In genomic region chr3:36202932-36203331, GRCm38 (mm10) we compare ENCODE assay signal across 15 mouse cellular contexts. TPM values are rescaled to one million over a fixed set of nuclear protein-coding genes. Genes with fewer than 3 reads are reported as not detected.
DNase-seq lines count a peak whose midpoint lies in the region; ATAC-seq and TF ChIP-seq lines count a peak whose summit lies in the region.
"Had no signal": no experiment of that assay in that cellular context is flagged by ENCODE, and none has a peak within 500 bp of the region (broad histone marks: within the 10 kb centered on the region; RNA-seq: fewer than 3 reads in every experiment).

No protein-coding gene starts in this region.

- 36% methylated on average over 7 of the region's 7 CpGs for WGBS in heart, postnatal 0 days
- 37% methylated on average over 7 of the region's 7 CpGs for WGBS in lung, embryonic 15.5 days
- 54% methylated on average over 7 of the region's 7 CpGs for WGBS in lung, adult 2 months

- H3K4me2 ChIP-seq in heart, postnatal 0 days (ENCODE audit: low read depth, low read length) = no peak overlapping the region
- H3K4me2 ChIP-seq in lung, embryonic 15.5 days = no peak overlapping the region

- no peak for TF ChIP-seq POLR2A in lung, adult 2 months (IDR thresholded peaks at IDR 0.05; ENCODE audit: borderline replicate concordance, extremely low read depth, low read depth, low read length)
- no peak for TF ChIP-seq POLR2A in cortical plate, adult 2 months (IDR thresholded peaks at IDR 0.05; ENCODE audit: extremely low read depth, insufficient read depth, low read length)

- no peaks in the 10 kb centered on the region for H3K4me1 ChIP-seq in heart, postnatal 0 days (ENCODE audit: control insufficient read depth, insufficient read depth)
- H3K4me1 ChIP-seq in lung, embryonic 15.5 days = no peaks in the 10 kb centered on the region
- H3K4me1 ChIP-seq in lung, adult 2 months (ENCODE audit: control insufficient read depth, insufficient read depth, low read length) = no peaks in the 10 kb centered on the region
- peaks cover 5% of the 10 kb centered on the region for H3K4me1 ChIP-seq in cortical plate, adult 2 months (ENCODE audit: control insufficient read depth, insufficient read depth, low read length)

- no peak; the same call in 1 of the 2 replicates for ATAC-seq in heart, postnatal 0 days (ENCODE audit: insufficient read depth, low read depth)
- peak; percentile 84; the same call in 1 of the 2 replicates for ATAC-seq in lung, embryonic 15.5 days (ENCODE audit: borderline replicate concordance, extremely low read depth, low FRiP score, low TSS enrichment)
- ATAC-seq: Patski had no signal

- no peak overlapping the region for H3K27ac ChIP-seq in heart, postnatal 0 days (ENCODE audit: low read depth)
- H3K27ac ChIP-seq in lung, embryonic 15.5 days = no peak overlapping the region
- H3K27ac ChIP-seq in cortical plate, adult 2 months (ENCODE audit: insufficient read depth, low read length) = peak overlapping the region; percentile 43; the same call in 1 of the 2 replicates

- H3K9me3 ChIP-seq in heart, postnatal 0 days (replicated peaks; ENCODE audit: control insufficient read depth, low read length) = no peaks in the 10 kb centered on the region
- no peaks in the 10 kb centered on the region for H3K9me3 ChIP-seq in lung, embryonic 15.5 days

- no peak overlapping the region for H3K9ac ChIP-seq in heart, postnatal 0 days (replicated peaks; ENCODE audit: low read depth, low read length)
- no peak overlapping the region for H3K9ac ChIP-seq in lung, embryonic 15.5 days

- H3K36me3 ChIP-seq in heart, postnatal 0 days (replicated peaks; ENCODE audit: control insufficient read depth, insufficient read depth, low read length) = no peaks in the 10 kb centered on the region
- H3K36me3 ChIP-seq in lung, embryonic 15.5 days = no peaks in the 10 kb centered on the region

- TF ChIP-seq CTCF in heart, postnatal 0 days (IDR thresholded peaks at IDR 0.05; ENCODE audit: low read depth) = no peak
- TF ChIP-seq CTCF in lung, adult 2 months (IDR thresholded peaks at IDR 0.05; ENCODE audit: insufficient read depth, low read length) = no peak
- no peak for TF ChIP-seq CTCF in cortical plate, adult 2 months (IDR thresholded peaks at IDR 0.05; ENCODE audit: extremely low read depth, insufficient read depth, low read length)

- no peak overlapping the region for H3K4me3 ChIP-seq in heart, postnatal 0 days (ENCODE audit: low read depth, low read length)
- no peak overlapping the region for H3K4me3 ChIP-seq in lung, embryonic 15.5 days
- no peak overlapping the region for H3K4me3 ChIP-seq in lung, adult 2 months (replicated peaks; ENCODE audit: extremely low read depth, low read depth, low read length)
- no peak overlapping the region for H3K4me3 ChIP-seq in cortical plate, adult 2 months (ENCODE audit: insufficient read depth, low read length)

- H3K27me3 ChIP-seq in heart, postnatal 0 days (ENCODE audit: control insufficient read depth, insufficient read depth, low read length) = no peaks in the 10 kb centered on the region
- no peaks in the 10 kb centered on the region for H3K27me3 ChIP-seq in lung, embryonic 15.5 days

- no peak for TF ChIP-seq EP300 in heart, postnatal 0 days (IDR thresholded peaks at IDR 0.05; ENCODE audit: low read depth)

- DNase-seq in heart, postnatal 0 days (ENCODE audit: low spot score) = peak; percentile 15
- no peak for DNase-seq in heart, postnatal 4 days
- DNase-seq in lung, adult 2 months = no peak
- DNase-seq in lung, postnatal 25 days (ENCODE audit: low spot score) = peak; percentile 7
- DNase-seq in gastrocnemius, adult 18-20 months (ENCODE audit: low spot score) = no peak
- DNase-seq: cerebellum, postnatal 10 days; heart, postnatal 36 days; kidney, postnatal 14 days; thymus, postnatal 25 days had no signal

RNA-seq across cellular contexts. Expression of gene Qrfpr, which starts 19.2 kb away (rescaled TPM):
- not detected in 2 replicates for total RNA-seq in heart, postnatal 0 days (2014; rRNA removed; ENCODE audit: low replicate concordance)
- 0.25 and 0.30 TPM in 2 replicates for polyA plus RNA-seq in heart, postnatal 0 days (2015; fragmentation: Nextera tagmentation; extraction: Ambion mirVana)
- total RNA-seq in heart, postnatal 4 days (2021) = not detected
- 0.13 and 0.17 TPM in 2 replicates for polyA plus RNA-seq in lung, embryonic 15.5 days (2015; fragmentation: Nextera tagmentation; extraction: Ambion mirVana)
- polyA plus RNA-seq in lung, adult 2 months (2012; rRNA removed) = not detected in 2 replicates
- 4.7 and 5.4 TPM in 2 replicates for polyA plus RNA-seq in cortical plate, adult 2 months (2012; rRNA removed)
- not detected for total RNA-seq in gastrocnemius, adult 18-20 months (2021)
- total RNA-seq: adrenal gland, adult 18-20 months; heart, adult 18-20 months; heart, postnatal 36 days had no signal
- polyA plus RNA-seq: embryonic facial prominence, embryonic 11.5 days; Patski had no signal

RNA-seq across cellular contexts. Expression of gene D3Ertd254e, which starts 52.1 kb away (rescaled TPM):
- total RNA-seq in heart, postnatal 0 days (2014; rRNA removed; ENCODE audit: low replicate concordance) = 4.1 and 4.9 TPM in 2 replicates
- 3.0 and 3.4 TPM in 2 replicates for polyA plus RNA-seq in heart, postnatal 0 days (2015; fragmentation: Nextera tagmentation; extraction: Ambion mirVana)
- total RNA-seq in heart, postnatal 4 days (2021) = 1 to 10 TPM; 6.4 to 7.6 TPM
- 7.3 and 7.9 TPM in 2 replicates for polyA plus RNA-seq in lung, embryonic 15.5 days (2015; fragmentation: Nextera tagmentation; extraction: Ambion mirVana)
- 0.96 and 1.2 TPM in 2 replicates for polyA plus RNA-seq in lung, adult 2 months (2012; rRNA removed)
- polyA plus RNA-seq in cortical plate, adult 2 months (2012; rRNA removed) = 5.9 TPM in 2 replicates
- total RNA-seq in gastrocnemius, adult 18-20 months (2021) = 1 to 10 TPM; 1.7 to 1.8 TPM

Comparison
In these comparisons a context has a peak if more than half of its experiments do, and no peak if none do; other contexts are left out.
1. DNase-seq: peak in heart, postnatal 0 days (single experiment) and lung, postnatal 25 days (single experiment); none in heart, postnatal 4 days (single experiment), lung, adult 2 months (single experiment) and gastrocnemius, adult 18-20 months (single experiment).